Mouse (Mus musculus) megakaryocyte-erythroid progenitor cell, adult 5-6 weeks (primary cell): ENCODE measurements around the gene Susd3. TPM values are rescaled to one million over a fixed set of nuclear protein-coding genes. Genes with fewer than 3 reads are reported as not detected.

Experiments used
- ATAC-seq: replicated peaks from 2 replicates; pipeline ENCODE4 v1.8.0; 2016; ENCODE audit warnings: mild to moderate bottlenecking, inconsistent platforms; ENCODE audit not compliant: severe bottlenecking, poor library complexity, low FRiP score, low TSS enrichment
- total RNA-seq, 2 experiments: library from RNA; stranded (forward) in 1 of 2; stranded (reverse) in 1 of 2; fragments of 200-1000, 215-1000 nt in 1 of 2; fragments of >200 nt in 1 of 2; fragmentation: Nextera tagmentation in 1 of 2; gene quantifications; 2 replicates each; pipeline ENCODE4 v1.2.3; 2014 to 2017

Susd3 gene
- total RNA-seq, 2 experiments from 2014 or later: 0.70 TPM; not detected in 1

DNA sequence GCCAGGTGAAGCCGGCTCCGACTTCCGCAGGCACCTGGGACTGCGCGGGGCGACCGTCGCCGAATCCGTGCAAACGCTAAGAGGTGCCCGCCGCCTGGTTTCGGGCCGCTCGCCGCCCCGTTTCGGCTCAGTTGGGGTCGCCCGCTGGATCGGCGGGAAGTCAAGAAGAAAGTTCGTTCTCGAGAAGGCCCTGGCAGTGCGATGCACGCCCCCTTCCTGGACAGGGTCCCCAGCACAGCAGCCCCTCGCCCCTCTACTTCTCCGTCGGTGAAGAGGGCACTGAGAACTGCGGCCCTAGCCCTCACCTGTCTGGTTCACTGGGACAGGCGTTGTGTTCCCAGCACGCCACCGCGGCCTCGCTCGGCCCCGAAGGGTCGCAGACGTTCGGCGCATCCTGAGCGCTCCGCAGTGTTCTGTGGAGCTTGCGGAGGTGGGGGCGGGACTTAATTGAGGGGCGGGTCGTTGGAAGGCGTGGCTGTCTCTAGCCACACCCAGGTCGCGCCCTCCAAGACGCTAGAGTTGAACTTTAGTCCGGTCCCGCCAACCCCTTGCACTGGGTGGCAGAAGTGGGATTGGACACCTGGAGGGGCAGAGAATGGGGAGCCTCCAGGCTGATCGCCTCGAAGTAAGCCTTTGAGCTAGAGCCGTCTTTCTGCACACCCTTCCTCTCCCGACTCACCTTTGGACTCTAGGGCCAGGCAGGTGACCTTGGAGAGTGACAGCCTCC is 603 bp downstream of the Susd3 start:
- ATAC-seq: peak; percentile 77

DNA sequence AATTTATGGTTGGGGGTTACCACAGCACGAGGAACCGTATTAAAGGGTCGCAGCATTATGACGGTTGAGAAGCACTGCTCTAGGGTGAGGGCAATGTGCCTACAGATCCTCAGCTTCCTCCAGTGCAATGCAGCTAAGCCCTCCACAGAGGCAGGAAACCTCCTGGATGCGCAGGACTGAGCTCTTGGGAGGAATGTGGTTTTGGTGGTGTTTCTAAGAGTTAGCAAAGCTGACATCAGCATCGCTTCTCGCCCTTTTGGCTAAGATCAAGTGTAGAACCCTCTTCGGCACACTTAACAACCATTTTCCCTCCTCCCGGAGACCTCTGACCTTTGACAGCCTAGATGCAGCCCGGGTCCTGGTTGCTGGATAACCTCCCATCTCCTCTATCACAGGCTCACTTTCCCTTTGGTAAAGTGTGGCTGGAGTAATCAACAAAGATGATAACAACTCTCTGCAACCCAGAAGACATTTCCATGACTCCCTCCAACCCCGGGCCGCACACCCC is 1.2 kb downstream of the Susd3 start:
- no peak for ATAC-seq

DNA sequence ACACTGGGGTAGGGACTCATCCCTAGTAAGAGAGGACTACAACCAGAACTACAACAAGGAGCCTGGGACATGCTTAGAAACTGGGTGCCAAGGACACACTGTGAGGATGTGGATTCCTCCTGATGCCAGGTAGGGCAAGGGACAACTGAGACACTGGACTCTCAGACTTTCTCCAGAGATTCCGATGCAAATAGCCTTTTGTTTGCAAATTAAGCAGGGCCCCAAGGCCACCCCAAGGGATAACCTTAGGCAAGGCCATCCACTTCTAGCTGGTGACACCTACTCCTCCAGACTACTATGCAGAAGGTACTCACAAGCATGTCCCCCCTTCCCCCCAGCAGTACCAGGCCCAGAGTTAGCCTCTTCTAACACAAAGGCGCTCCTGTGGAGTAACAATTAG is 1.9 kb downstream of the Susd3 start:
- no peak for ATAC-seq

DNA sequence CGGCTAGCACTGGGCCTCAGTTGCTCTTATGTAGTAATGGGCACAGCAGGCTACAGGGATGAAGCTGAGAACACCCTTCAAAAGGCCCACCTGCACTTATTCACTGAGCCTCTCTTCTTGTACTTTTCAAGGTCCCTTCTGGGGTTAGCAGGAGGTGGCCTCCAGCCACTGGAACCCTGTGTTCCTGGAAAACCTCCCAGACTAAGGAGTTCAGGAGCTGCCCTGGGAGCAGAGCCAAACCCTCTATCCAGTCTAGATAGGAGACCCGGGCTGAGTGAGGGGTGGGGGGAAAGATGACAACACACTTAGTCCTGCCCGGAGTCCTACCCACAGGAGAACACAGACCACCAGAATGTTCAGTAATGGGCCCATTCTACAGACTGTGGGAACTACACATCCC is 2.5 kb downstream of the Susd3 start:
- ATAC-seq: no peak

- ATAC-seq: no peak
These were observed 3.3 kb downstream of the Susd3 start for GRCm38 (mm10) chr13:49245251-49245650.

- peak; percentile 20 for ATAC-seq
These were observed 5.0 kb downstream of the Susd3 start for GRCm38 (mm10) chr13:49243492-49243891.

DNA sequence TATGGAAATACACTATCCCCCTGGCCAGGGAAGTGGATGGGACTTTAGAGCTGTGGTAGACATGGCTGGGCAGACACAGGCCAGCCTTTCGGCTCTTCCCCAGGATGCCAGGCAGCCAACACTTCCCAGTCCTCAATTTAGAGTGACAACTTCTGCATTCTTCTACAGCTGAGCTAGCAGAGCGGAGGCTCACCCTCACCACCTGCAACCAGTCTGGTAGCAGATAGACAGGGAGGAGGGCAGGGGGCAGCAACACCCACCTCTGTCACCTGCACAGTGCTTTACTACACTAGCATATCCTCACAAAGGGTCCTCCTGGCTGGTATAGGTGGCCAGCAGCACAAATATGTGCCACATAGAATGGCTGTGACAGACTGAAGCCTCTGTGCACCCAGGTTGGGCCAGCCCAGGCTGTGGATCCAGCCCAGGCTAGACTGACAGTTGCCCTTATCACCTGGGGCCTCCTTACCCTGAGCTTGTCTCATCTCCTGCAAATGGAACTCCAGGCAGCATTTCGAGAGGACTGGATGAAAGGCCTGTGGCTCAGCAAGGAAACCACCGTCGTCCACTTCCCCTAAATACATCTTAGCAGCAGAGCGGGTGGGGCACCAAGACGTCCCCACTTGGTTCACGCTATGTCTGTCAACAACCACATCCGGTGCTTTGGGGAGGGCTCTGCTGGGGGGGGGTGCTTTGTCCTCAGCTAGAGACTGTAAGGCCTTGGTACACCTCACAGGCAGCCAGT is 6.0 kb downstream of the Susd3 start:
- peak; percentile 87 for ATAC-seq

- no peak for ATAC-seq
These were observed 9.8 kb downstream of the Susd3 start for GRCm38 (mm10) chr13:49238737-49239136.

DNA sequence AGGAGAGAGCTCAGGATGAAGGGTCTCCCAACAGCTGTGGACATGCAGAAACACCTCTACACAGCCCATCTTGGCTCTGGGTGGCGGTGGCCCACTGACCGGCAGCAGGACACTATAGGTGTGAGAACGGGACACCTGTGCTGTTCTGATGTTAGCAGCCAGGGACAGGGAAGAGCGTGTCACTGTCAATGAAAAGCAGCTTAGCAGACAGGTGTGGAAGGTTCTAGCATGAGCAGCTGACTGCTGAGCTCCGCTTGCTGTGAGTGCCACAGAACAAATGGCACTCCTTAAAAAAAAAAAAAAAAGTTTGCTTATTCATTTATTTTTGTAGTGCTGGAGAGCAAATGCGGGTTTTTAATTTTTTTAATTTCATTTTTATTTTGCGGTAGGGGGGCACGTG is 10.9 kb downstream of the Susd3 start:
- no peak for ATAC-seq

DNA sequence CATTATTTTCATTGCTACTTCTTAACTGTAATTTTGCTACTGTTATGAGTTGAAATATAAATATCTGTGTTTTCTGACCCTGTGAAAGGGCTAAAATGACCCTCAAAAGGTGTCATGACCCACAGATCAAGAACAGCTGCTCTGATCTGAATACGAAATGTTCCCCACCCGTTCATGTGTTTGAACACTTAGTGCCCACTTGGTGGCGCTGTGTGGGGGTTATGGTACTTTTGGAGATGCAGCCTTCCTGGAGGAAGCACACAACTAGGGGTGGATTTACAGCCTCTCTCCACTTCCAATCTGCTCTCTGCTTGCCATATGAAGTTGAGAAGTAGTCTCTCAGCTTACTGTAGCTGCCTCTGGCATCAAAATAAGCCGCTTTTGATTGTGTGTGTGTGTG is 13.8 kb downstream of the Susd3 start:
- ATAC-seq: no peak

- no peak for ATAC-seq
These were observed 14.5 kb downstream of the Susd3 start for GRCm38 (mm10) chr13:49233792-49234572.

GRCm38 (mm10) chr13:49225633-49226032 is 22.9 kb downstream of the Susd3 start:
- no peak for ATAC-seq

DNA sequence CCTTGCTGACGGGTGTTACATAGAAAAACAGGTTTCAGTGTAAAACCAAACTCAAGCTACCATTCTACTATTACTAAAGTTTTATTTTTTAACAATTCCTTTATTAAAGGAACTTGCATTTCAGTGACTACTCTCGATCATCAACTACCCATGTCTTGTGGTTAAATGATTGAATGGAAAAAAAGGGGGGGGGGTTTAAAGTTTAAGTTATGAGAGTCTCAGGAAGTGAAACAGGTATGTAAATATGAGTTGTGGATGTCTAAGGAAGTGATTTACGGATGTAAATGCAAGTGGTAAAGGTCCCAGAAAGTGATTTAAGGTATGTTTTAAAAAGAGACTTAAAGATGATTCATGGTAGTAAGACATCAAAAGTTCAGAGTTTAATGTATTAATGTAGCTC is 23.3 kb downstream of the Susd3 start:
- ATAC-seq: no peak

GRCm38 (mm10) chr13:49224729-49225128 is 23.8 kb downstream of the Susd3 start:
- no peak for ATAC-seq

DNA sequence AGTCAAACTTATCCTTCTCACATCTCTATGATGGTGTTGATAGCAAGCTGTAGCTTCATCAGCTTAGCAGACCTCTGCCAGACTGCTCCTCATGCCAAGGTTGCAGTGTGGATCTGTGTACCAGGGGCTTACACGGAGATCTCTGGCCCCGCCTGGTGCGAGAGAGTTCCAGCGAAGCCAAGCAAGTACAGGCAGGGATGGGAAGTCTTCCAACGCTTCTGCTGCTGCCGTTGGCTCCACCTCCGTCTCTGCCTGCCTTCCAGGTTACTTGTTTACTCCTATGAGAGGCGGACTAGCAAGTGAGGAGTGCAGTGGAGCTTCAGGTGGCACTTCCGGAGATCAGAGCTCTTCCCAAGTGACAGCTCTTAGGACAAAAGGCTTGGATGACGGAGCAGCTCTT is 24.2 kb downstream of the Susd3 start:
- ATAC-seq: no peak

DNA sequence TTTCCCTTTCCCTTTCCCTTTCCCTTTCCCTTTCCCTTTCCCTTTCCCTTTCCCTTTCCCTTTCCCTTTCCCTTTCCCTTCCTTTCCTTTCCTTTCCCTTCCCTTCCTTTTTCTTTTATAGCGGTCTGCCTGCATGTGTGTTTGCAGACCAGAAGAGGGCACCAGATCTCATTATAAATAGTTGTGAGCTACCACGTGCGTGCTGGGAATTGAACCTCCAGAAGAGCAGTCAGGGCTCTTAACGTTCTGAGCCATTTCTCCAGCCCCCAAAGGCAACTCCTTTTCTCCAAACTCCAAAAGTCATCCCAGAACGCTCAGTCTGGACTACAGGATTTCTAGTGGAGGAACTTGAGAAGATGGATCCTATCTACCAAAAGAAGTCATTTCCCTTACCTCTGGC is 27.6 kb downstream of the Susd3 start:
- ATAC-seq: no peak

- no peak for ATAC-seq
These were observed 29.1 kb downstream of the Susd3 start for GRCm38 (mm10) chr13:49219367-49219766.

GRCm38 (mm10) chr13:49218651-49219050 is 29.9 kb downstream of the Susd3 start:
- no peak for ATAC-seq

DNA sequence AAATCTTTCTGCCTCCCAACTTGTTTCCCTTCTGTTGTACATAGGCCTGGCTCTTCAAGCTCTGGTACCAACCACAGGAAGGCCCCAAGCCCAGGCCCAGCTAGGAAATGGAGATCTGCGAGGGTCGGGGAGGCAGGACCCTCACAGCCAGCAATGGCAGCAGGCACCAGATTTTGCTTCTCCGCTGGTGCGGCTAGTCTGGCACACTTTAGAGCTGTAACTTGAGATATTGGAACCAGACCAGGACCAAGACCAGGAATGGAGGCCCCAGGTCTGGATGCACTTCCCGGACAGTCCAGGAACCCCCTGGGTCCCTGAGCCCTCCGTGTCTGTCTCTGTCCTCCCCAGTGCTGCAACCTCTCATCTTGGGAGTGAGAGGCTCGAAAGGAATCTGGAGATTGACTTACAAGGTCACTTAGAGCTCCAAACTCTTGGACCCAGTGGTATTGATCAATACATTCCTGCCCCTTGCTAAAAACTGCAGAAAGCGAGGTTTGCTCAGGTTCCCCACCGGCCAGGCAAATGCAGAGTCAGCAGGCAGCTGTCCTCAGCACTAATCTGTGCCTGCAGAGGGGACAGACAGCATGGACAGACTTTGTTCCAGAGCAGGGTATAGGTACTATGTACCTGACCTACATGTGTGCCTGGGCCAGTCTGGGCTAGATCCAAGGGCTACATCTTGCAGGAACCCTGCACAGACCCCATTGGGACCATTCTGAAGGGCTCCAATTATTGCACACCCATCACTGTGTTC is 31.5 kb downstream of the Susd3 start:
- ATAC-seq: no peak

DNA sequence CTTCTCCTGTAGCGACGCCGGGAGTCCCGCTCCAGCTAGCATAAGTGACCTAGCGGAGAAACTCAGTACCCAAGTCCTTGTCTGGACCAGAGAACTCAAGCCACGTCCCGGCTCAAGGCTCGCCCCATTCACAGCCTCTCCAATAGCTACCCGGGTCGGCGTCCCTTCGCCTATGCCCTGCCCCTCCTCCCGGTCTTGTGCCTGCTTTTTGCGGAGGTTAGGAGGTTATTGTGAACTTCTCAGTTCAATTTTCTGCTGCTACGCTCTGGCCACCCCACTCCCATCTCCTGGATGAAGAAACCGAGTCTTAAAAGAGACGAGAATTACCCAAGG is 32.3 kb downstream of the Susd3 start:
- ATAC-seq: no peak
